Mouse (Mus musculus): ENCODE data around the gene Mms22l.
"Not testable (repeated sequence)": the region's sequence is repeated elsewhere in the genome, so short reads cannot be mapped to it uniquely, and the experiment has no call there.

Gene Mms22l

DNA sequence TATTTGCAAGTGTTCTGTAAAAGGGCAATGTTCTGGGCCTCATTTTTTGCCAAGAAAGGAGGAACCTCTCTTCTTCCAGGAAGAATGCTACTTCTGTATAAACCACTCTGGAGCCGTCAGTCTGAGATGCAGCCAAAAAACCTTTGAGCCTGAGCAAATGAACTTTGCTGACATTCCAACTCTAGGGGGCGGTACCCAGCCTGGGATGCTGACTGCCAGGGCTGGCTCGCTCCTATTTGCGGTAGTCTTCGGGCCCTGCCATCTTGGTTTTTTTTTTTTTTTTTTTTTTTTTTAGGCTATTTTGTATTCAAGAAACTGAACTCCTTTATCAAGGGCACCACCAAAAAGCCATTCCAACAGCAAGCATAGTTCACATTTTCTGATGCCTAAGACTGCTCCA, 124.2 kb downstream of the Mms22l start:
- peak in 1 of 2 experiments; percentile 6 for DNase-seq (ENCODE audit: low spot score in 2 of 2)

GRCm38 (mm10) chr4:24621422-24622187, 125.4 kb downstream of the Mms22l start:
- DNase-seq (ENCODE audit: low spot score in 2 of 2): no peak

GRCm38 (mm10) chr4:24625951-24626584, 129.8 kb downstream of the Mms22l start:
- DNase-seq (ENCODE audit: low spot score in 2 of 2): no peak

DNA sequence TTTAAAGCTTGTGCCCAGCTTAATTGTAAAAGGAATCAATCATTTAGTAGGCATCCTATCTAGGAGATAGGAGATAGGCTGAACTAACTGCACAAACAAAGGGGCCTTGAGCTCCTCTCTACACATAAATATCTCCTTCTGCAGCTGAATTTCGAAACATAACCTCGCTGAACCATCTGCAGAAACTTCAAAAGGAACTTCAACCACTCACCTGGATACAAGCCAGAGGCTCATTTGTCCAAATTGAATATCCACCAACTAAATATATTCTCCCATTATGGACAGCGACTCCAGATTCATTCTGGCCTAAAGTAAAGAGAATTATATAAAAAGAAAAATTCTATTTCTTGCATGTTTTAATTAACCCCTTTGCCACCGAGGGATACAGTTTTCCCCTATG, 130.4 kb downstream of the Mms22l start:
- no peak for DNase-seq (ENCODE audit: low spot score in 2 of 2)

- DNase-seq (ENCODE audit: low spot score in 2 of 2): no peak
Measured at GRCm38 (mm10) chr4:24627871-24628270, 131.6 kb downstream of the Mms22l start.

DNA sequence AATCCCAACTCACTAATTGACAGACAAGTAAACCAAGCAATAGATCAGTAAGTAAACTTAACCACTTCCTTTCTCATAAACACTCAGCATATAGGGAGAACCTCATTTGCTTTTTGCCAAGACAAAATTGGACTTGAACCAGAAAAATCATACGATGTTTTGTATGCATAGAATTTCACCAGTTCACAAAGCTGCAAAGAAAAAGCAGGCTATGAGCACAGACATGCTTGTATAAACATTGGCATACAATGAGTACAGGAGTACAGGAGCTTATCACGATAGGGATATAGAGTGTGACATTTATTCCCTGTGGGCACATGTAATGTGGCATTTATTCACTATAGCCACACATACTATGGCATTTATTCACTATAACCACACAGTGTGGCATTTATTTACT, 134.2 kb downstream of the Mms22l start:
- no peak for DNase-seq (ENCODE audit: low spot score in 2 of 2)

DNA sequence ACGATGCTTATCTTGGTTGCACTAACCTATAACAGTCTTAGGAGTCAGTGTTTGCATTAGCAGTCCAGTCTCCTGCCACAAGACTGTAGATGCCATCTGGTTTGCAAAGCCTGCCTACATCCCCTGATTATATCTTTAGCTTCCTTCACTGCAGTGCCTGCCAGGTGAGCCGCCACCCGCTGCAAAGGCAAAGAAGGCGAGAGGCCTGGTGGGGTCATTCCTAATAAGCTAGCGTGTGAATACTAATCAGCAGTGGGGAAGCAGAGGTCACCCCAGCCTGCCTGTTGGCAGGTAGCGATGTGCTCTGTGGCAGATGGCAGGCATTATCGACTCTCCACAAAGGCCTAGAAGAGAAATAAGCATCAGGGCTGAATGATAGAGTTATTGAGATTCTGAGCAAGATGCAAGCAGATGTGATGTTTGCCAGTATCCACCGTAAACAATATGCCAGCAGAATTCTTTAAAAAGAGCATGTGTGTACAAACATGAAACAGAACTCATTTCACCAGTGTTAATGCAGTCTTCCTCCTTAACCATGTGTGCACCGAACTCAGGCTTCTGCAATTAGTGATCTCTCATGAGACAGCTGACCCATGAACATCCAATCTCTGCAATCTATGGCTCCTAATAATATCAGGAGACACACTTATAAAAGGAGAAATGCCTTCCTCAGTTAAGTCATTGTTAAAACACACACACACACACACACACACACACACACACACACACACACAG, 135.1 kb downstream of the Mms22l start:
- no peak for DNase-seq (ENCODE audit: low spot score in 2 of 2)

GRCm38 (mm10) chr4:24642306-24642705, 146.1 kb downstream of the Mms22l start:
- DNase-seq (ENCODE audit: low spot score in 2 of 2): no peak

- DNase-seq (ENCODE audit: low spot score in 2 of 2): not testable (repeated sequence)
Measured at GRCm38 (mm10) chr4:24644735-24645134, 148.5 kb downstream of the Mms22l start.

All from spleen, postnatal 36 days (tissue).